Mouse (Mus musculus) midbrain, embryonic 15.5 days (tissue): Measurements from ENCODE around the gene Vps37b. TPM values are rescaled to one million over a fixed set of nuclear protein-coding genes. Genes with fewer than 3 reads are reported as not detected.

Experiments
- ATAC-seq: fragments of 200-750 bp; cut with Nextera tagmentation; replicated peaks from 2 replicates; pipeline ENCODE4 v1.8.0; 2017; ENCODE audit warnings: moderate TSS enrichment
- H3K27ac ChIP-seq: fragments of 300-500 bp; sonication (generic); 2 replicates; pipeline ENCODE4 v1.5.1; 2015; ENCODE audit warnings: mild to moderate bottlenecking, inconsistent platforms
- H3K27me3 ChIP-seq: fragments of 300-500 bp; sonication (generic); replicated peaks from 2 replicates; pipeline ENCODE4 v1.6.1; 2015; ENCODE audit warnings: inconsistent platforms
- H3K36me3 ChIP-seq: fragments of 300-500 bp; sonication (generic); replicated peaks from 2 replicates; pipeline ENCODE4 v1.6.1; 2015; ENCODE audit warnings: inconsistent platforms
- H3K4me1 ChIP-seq: fragments of 300-500 bp; sonication (generic); 2 replicates; pipeline ENCODE4 v1.6.1; 2015; ENCODE audit warnings: inconsistent platforms
- H3K4me2 ChIP-seq: fragments of 300-500 bp; sonication (generic); 2 replicates; pipeline ENCODE4 v1.6.1; 2015; ENCODE audit warnings: inconsistent platforms, mild to moderate bottlenecking, moderate library complexity
- H3K4me3 ChIP-seq: fragments of 300-500 bp; sonication (generic); 2 replicates; pipeline ENCODE4 v1.5.1; 2015; ENCODE audit warnings: mild to moderate bottlenecking, inconsistent platforms
- H3K9ac ChIP-seq: fragments of 300-500 bp; sonication (generic); 2 replicates; pipeline ENCODE4 v1.6.1; 2015; ENCODE audit warnings: mild to moderate bottlenecking, inconsistent platforms
- H3K9me3 ChIP-seq: fragments of 300-500 bp; sonication (generic); 2 replicates; pipeline ENCODE4 v1.6.1; 2016; ENCODE audit warnings: inconsistent platforms
- WGBS: fragments of 180-500 bp; shearing (Covaris S2); methylation state at CpG from one replicate; pipeline ENCODE4 v1.1.7; 2015; ENCODE audit warnings: mixed read lengths; 5-methylcytosine and 5-hydroxymethylcytosine counted together
- polyA plus RNA-seq: library from polyadenylated mRNA; unstranded; fragments of >200 nt; fragmentation: Nextera tagmentation; extraction: Ambion mirVana; gene quantifications from 2 replicates; pipeline ENCODE4 v1.2.1, GENCODE M21; 2015

The Vps37b gene
- polyA plus RNA-seq, 1 experiment from 2014 or later = 66.7 TPM

- WGBS = 74% methylated on average over 9 of the region's 9 CpGs
- Histone ChIP-seq H3K9ac (no peak overlapping the region), H3K4me2 (no peak overlapping the region), H3K9me3 (no peaks in the 10 kb centered on the region), H3K27me3 (no peaks in the 10 kb centered on the region), H3K4me3 (no peak overlapping the region), H3K27ac (no peak overlapping the region), H3K4me1 (peaks cover 20% of the 10 kb centered on the region), H3K36me3 (no peaks in the 10 kb centered on the region)
- no peak for ATAC-seq
These were observed 9.0 kb upstream of the Vps37b start for GRCm38 (mm10) chr5:124041097-124041496.

- Histone ChIP-seq H3K27ac (no peak overlapping the region), H3K4me1 (peaks cover 14% of the 10 kb centered on the region), H3K4me3 (no peak overlapping the region), H3K9me3 (no peaks in the 10 kb centered on the region), H3K27me3 (no peaks in the 10 kb centered on the region), H3K4me2 (no peak overlapping the region), H3K36me3 (no peaks in the 10 kb centered on the region), H3K9ac (no peak overlapping the region)
- 91% methylated on average over 6 of the region's 6 CpGs for WGBS
- ATAC-seq = no peak
These were observed 7.5 kb upstream of the Vps37b start for GRCm38 (mm10) chr5:124039602-124040001.

- Histone ChIP-seq H3K27ac (no peak overlapping the region), H3K27me3 (no peaks in the 10 kb centered on the region), H3K36me3 (no peaks in the 10 kb centered on the region), H3K4me3 (no peak overlapping the region), H3K4me1 (0 out of 2 replicates have a peak, but pooled peaks cover 3% of the 10 kb centered on the region), H3K9ac (no peak overlapping the region), H3K4me2 (no peak overlapping the region), H3K9me3 (no peaks in the 10 kb centered on the region)
- no peak for ATAC-seq
- 27% methylated on average over 5 of the region's 5 CpGs for WGBS
These were observed 4.8 kb upstream of the Vps37b start for GRCm38 (mm10) chr5:124036836-124037235.

GRCm38 (mm10) chr5:124036341-124036740, 4.3 kb upstream of the Vps37b start:
- 31% methylated on average over 6 of the region's 6 CpGs for WGBS
- no peaks in the 10 kb centered on the region for H3K9me3 ChIP-seq
- no peak overlapping the region for H3K4me2 ChIP-seq
- H3K36me3 ChIP-seq = no peaks in the 10 kb centered on the region
- H3K4me3 ChIP-seq = no peak overlapping the region
- 0 out of 2 replicates have a peak, but pooled peaks cover 3% of the 10 kb centered on the region for H3K4me1 ChIP-seq
- no peak overlapping the region for H3K27ac ChIP-seq
- H3K9ac ChIP-seq = no peak overlapping the region
- ATAC-seq = no peak
- H3K27me3 ChIP-seq = no peaks in the 10 kb centered on the region

- no peak overlapping the region for H3K4me2 ChIP-seq
- H3K27ac ChIP-seq = no peak overlapping the region
- H3K4me1 ChIP-seq = 0 out of 2 replicates have a peak, but pooled peaks cover 3% of the 10 kb centered on the region
- no peak overlapping the region for H3K4me3 ChIP-seq
- H3K9me3 ChIP-seq = no peaks in the 10 kb centered on the region
- no peak for ATAC-seq
- 76% methylated on average over 8 of the region's 8 CpGs for WGBS
- no peaks in the 10 kb centered on the region for H3K36me3 ChIP-seq
- H3K27me3 ChIP-seq = no peaks in the 10 kb centered on the region
- H3K9ac ChIP-seq = no peak overlapping the region
These were observed 3.7 kb upstream of the Vps37b start for GRCm38 (mm10) chr5:124035806-124036205.

GRCm38 (mm10) chr5:124035406-124035805, 3.3 kb upstream of the Vps37b start:
- WGBS = 95% methylated on average over 9 of the region's 9 CpGs
- no peak overlapping the region for H3K4me3 ChIP-seq
- ATAC-seq = no peak
- no peaks in the 10 kb centered on the region for H3K9me3 ChIP-seq
- peaks cover 5% of the 10 kb centered on the region for H3K4me1 ChIP-seq
- H3K36me3 ChIP-seq = no peaks in the 10 kb centered on the region
- H3K27ac ChIP-seq = no peak overlapping the region
- H3K4me2 ChIP-seq = no peak overlapping the region
- no peaks in the 10 kb centered on the region for H3K27me3 ChIP-seq
- H3K9ac ChIP-seq = no peak overlapping the region

- no peaks in the 10 kb centered on the region for H3K9me3 ChIP-seq
- no peak for ATAC-seq
- H3K4me1 ChIP-seq = peaks cover 15% of the 10 kb centered on the region
- H3K9ac ChIP-seq = no peak overlapping the region
- 75% methylated on average over 11 of the region's 11 CpGs for WGBS
- no peak overlapping the region for H3K27ac ChIP-seq
- H3K4me2 ChIP-seq = no peak overlapping the region
- H3K36me3 ChIP-seq = no peaks in the 10 kb centered on the region
- H3K4me3 ChIP-seq = no peak overlapping the region
- H3K27me3 ChIP-seq = no peaks in the 10 kb centered on the region
These were observed 2.4 kb upstream of the Vps37b start for GRCm38 (mm10) chr5:124034471-124034870.

- peak overlapping the region; percentile 88 for H3K9ac ChIP-seq
- ATAC-seq = peak; percentile 44
- H3K9me3 ChIP-seq = no peaks in the 10 kb centered on the region
- WGBS = under 1% methylated on average over 25 of the region's 26 CpGs
- H3K27ac ChIP-seq = peak overlapping the region; percentile 92
- H3K4me1 ChIP-seq = peaks cover 41% of the 10 kb centered on the region
- peak overlapping the region; percentile 66 for H3K4me2 ChIP-seq
- no peaks in the 10 kb centered on the region for H3K36me3 ChIP-seq
- H3K27me3 ChIP-seq = no peaks in the 10 kb centered on the region
- peak overlapping the region; percentile 77 for H3K4me3 ChIP-seq
These were observed 758 bp downstream of the Vps37b start for GRCm38 (mm10) chr5:124031068-124031955.

- ATAC-seq = peak; percentile 30
- 8% methylated on average over 12 of the region's 12 CpGs for WGBS
- H3K9ac ChIP-seq = peak overlapping the region; percentile 88
- H3K9me3 ChIP-seq = no peaks in the 10 kb centered on the region
- H3K4me1 ChIP-seq = peaks cover 49% of the 10 kb centered on the region
- H3K4me3 ChIP-seq = peak overlapping the region; percentile 77
- H3K4me2 ChIP-seq = peak overlapping the region; percentile 66
- no peaks in the 10 kb centered on the region for H3K27me3 ChIP-seq
- no peaks in the 10 kb centered on the region for H3K36me3 ChIP-seq
- peak overlapping the region; percentile 92 for H3K27ac ChIP-seq
These were observed 1.5 kb downstream of the Vps37b start for GRCm38 (mm10) chr5:124030386-124031067.

GRCm38 (mm10) chr5:124029220-124030035, 2.6 kb downstream of the Vps37b start:
- WGBS = 84% methylated on average over 19 of the region's 19 CpGs
- Histone ChIP-seq H3K4me2 (peak overlapping the region; percentile 66), H3K9me3 (no peaks in the 10 kb centered on the region), H3K9ac (no peak overlapping the region), H3K27me3 (no peaks in the 10 kb centered on the region), H3K36me3 (no peaks in the 10 kb centered on the region), H3K4me3 (peak overlapping the region; percentile 77), H3K4me1 (peaks cover 60% of the 10 kb centered on the region), H3K27ac (0 out of 2 replicates have a peak overlapping the region, but pooled peaks have one; percentile 18)
- ATAC-seq = no peak

- no peaks in the 10 kb centered on the region for H3K36me3 ChIP-seq
- ATAC-seq = no peak
- no peak overlapping the region for H3K9ac ChIP-seq
- no peak overlapping the region for H3K4me3 ChIP-seq
- no peaks in the 10 kb centered on the region for H3K9me3 ChIP-seq
- 32% methylated on average over 7 of the region's 7 CpGs for WGBS
- peak overlapping the region; percentile 66 for H3K4me2 ChIP-seq
- H3K4me1 ChIP-seq = peaks cover 67% of the 10 kb centered on the region
- H3K27me3 ChIP-seq = no peaks in the 10 kb centered on the region
- peak overlapping the region; percentile 41 for H3K27ac ChIP-seq
These were observed 3.4 kb downstream of the Vps37b start for GRCm38 (mm10) chr5:124028680-124029079.
